Mouse (Mus musculus) midbrain, embryonic 13.5 days (tissue): ENCODE measurements around the gene Ggta1. TPM values are rescaled to one million over a fixed set of nuclear protein-coding genes. Genes with fewer than 3 reads are reported as not detected.

Source experiments
- ATAC-seq: fragments of 200-750 bp; cut with Nextera tagmentation; 2 replicates; pipeline ENCODE4 v1.8.0; 2017; ENCODE audit warnings: mild to moderate bottlenecking, moderate TSS enrichment, moderate library complexity
- H3K27ac ChIP-seq: fragments of 300-500 bp; sonication (generic); 2 replicates; pipeline ENCODE4 v1.5.1; 2015; ENCODE audit warnings: inconsistent platforms, mild to moderate bottlenecking, moderate library complexity
- H3K27me3 ChIP-seq: fragments of 300-500 bp; sonication (generic); 2 replicates; pipeline ENCODE4 v1.6.1; 2015; ENCODE audit warnings: mild to moderate bottlenecking, inconsistent platforms
- H3K36me3 ChIP-seq: fragments of 300-500 bp; sonication (generic); 2 replicates; pipeline ENCODE4 v1.6.1; 2015; ENCODE audit warnings: mild to moderate bottlenecking, inconsistent platforms
- H3K4me1 ChIP-seq: fragments of 300-500 bp; sonication (generic); replicated peaks from 2 replicates; pipeline ENCODE4 v1.6.1; 2015; ENCODE audit warnings: inconsistent platforms
- H3K4me2 ChIP-seq: fragments of 300-500 bp; sonication (generic); replicated peaks from 2 replicates; pipeline ENCODE4 v1.6.1; 2015; ENCODE audit warnings: moderate library complexity, mild to moderate bottlenecking, inconsistent platforms
- H3K4me3 ChIP-seq: fragments of 300-500 bp; sonication (generic); replicated peaks from 2 replicates; pipeline ENCODE4 v1.5.1; 2015; ENCODE audit warnings: mild to moderate bottlenecking, inconsistent platforms
- H3K9ac ChIP-seq: fragments of 300-500 bp; sonication (generic); replicated peaks from 2 replicates; pipeline ENCODE4 v1.6.1; 2015; ENCODE audit warnings: mild to moderate bottlenecking, inconsistent platforms
- H3K9me3 ChIP-seq: fragments of 300-500 bp; sonication (generic); 2 replicates; pipeline ENCODE4 v1.6.1; 2016; ENCODE audit warnings: mild to moderate bottlenecking, inconsistent platforms
- WGBS: fragments of 180-500 bp; shearing (Covaris S2); methylation state at CpG from one replicate; pipeline ENCODE4 v1.1.7; 2015; 5-methylcytosine and 5-hydroxymethylcytosine counted together
- polyA plus RNA-seq: library from polyadenylated mRNA; unstranded; fragments of >200 nt; fragmentation: Nextera tagmentation; extraction: Ambion mirVana; gene quantifications from 2 replicates; pipeline ENCODE4 v1.2.1, GENCODE M21; 2015

Ggta1 gene
- polyA plus RNA-seq, 1 experiment from 2014 or later: 5.0 TPM

DNA sequence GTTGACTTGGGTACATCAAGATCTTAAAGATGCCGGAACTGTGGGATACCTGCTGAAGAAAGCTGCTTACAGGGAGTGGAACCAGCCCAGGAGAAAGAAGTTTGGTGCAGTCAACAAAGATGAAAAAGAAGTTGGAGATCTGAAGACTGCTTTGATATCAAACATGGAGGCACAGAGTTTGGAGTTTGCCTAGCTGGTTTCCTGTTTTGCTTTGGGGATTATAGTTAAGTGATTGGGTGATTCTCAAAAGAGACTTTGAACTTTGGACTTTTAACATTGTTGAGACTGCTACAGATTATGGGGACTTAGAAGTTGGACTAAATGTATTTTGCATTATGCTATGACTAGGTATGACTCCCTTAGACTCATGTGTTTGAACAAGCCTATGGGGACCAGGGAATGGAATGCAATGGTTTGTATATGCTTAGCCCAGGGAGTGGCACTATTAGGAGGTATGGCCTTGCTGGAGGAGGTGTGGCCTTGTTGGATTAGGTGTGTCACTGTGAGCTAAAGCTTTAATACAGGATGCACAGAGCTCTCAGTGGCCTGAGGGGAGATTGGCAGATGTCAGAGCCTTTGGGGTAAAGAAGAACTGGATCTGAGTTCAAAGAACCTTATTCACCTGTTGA, 39.2 kb downstream of the Ggta1 start:
- H3K27ac ChIP-seq: no peak overlapping the region
- H3K9me3 ChIP-seq: 0 out of 2 replicates have a peak, but pooled peaks cover 6% of the 10 kb centered on the region
- H3K4me2 ChIP-seq: no peak overlapping the region
- no peak overlapping the region for H3K4me3 ChIP-seq
- WGBS: 96% methylated on average over 1 of the region's 1 CpGs
- ATAC-seq: no peak
- H3K27me3 ChIP-seq: no peaks in the 10 kb centered on the region
- no peaks in the 10 kb centered on the region for H3K36me3 ChIP-seq
- H3K9ac ChIP-seq: no peak overlapping the region
- no peaks in the 10 kb centered on the region for H3K4me1 ChIP-seq

DNA sequence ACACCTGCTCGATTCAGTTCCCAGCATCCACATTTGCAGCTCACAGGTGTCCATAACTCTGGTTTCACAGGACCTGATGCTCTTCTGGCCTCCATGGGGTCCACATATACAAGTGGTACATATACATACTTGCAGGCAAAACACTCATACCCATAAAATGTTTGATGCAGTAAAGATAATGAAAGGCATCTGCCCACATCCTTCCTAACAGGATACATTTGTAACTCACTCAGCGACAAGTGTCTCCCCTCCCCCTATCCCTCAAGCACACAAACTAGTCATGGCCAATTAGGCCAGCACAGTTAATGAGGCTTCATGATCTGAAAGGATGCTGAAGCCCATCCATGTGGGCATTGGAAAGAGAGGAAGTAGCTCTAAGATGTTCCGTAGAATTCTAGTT, 40.6 kb downstream of the Ggta1 start:
- ATAC-seq: no peak
- no peaks in the 10 kb centered on the region for H3K36me3 ChIP-seq
- H3K27me3 ChIP-seq: no peaks in the 10 kb centered on the region
- WGBS: 94% methylated on average over 3 of the region's 3 CpGs
- H3K9ac ChIP-seq: no peak overlapping the region
- H3K27ac ChIP-seq: no peak overlapping the region
- no peak overlapping the region for H3K4me3 ChIP-seq
- 0 out of 2 replicates have a peak, but pooled peaks cover 7% of the 10 kb centered on the region for H3K9me3 ChIP-seq
- H3K4me1 ChIP-seq: no peaks in the 10 kb centered on the region
- H3K4me2 ChIP-seq: no peak overlapping the region

DNA sequence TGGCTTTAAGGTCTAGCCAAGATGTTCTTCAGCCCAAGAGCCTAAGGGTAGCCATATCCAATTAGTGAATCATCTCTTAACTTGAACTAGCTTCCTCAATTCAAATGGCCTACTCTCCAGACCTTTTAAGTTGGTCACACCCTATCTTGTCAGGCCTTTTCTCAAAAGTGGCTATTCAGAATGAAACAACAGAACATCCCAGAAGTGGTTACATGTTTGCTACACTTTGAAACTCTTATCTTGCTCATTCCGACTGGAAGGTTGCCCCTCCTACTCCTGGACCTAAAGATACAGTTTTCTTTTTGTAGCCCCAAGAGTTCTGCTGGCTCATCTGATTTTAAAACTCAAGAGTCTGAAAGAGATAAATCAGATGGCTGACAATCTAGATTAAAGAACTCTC, 42.4 kb downstream of the Ggta1 start:
- H3K36me3 ChIP-seq: no peaks in the 10 kb centered on the region
- H3K4me1 ChIP-seq: no peaks in the 10 kb centered on the region
- no peak overlapping the region for H3K9ac ChIP-seq
- no peak overlapping the region for H3K4me3 ChIP-seq
- H3K27me3 ChIP-seq: no peaks in the 10 kb centered on the region
- no peak for ATAC-seq
- no peak overlapping the region for H3K4me2 ChIP-seq
- 0 out of 2 replicates have a peak, but pooled peaks cover 7% of the 10 kb centered on the region for H3K9me3 ChIP-seq
- WGBS: 80% methylated on average over 1 of the region's 1 CpGs
- H3K27ac ChIP-seq: no peak overlapping the region

DNA sequence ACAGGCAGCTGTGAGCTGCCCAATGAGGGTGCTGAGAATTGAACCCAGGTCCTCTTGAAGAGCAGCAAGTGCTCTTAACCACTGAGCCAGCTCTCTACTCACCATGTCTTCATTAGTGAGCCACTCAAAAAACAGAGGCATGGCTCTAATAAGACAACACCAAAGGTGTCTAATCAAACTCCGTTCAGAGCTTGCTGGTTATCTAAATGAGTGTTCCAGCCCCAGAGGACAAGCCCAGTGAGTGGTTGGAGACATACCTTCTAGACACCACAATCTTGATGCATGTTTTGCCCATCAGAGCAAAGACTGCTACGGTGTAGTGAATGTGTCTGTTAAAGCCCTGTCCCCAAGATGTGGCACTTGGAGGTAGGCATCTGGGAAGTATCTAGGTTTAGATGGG, 43.4 kb downstream of the Ggta1 start:
- H3K9me3 ChIP-seq: 0 out of 2 replicates have a peak, but pooled peaks cover 7% of the 10 kb centered on the region
- H3K4me2 ChIP-seq: no peak overlapping the region
- no peaks in the 10 kb centered on the region for H3K4me1 ChIP-seq
- WGBS: 96% methylated on average over 2 of the region's 2 CpGs
- no peaks in the 10 kb centered on the region for H3K36me3 ChIP-seq
- ATAC-seq: no peak
- no peak overlapping the region for H3K4me3 ChIP-seq
- no peaks in the 10 kb centered on the region for H3K27me3 ChIP-seq
- no peak overlapping the region for H3K27ac ChIP-seq
- no peak overlapping the region for H3K9ac ChIP-seq

DNA sequence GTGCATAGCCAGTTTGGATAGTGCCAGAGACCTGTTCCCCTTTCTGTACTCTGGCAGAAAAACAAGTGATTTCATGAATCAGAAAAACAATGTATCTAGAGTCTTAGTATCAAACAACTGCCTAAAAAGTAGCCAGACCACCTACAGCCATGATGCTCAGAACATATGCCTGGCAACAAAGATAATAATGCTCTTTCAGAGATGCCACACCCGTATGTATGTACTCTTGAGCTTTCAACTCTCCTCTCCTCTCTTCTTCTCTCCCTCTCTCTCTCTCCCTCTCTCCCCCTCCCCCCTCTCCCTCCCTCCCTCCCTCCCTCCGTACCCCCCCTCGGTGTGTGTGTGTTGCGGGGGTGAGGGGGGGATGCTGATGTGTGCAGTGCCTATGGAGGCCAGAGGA, 43.8 kb downstream of the Ggta1 start:
- no peak overlapping the region for H3K4me3 ChIP-seq
- H3K4me1 ChIP-seq: no peaks in the 10 kb centered on the region
- H3K9ac ChIP-seq: no peak overlapping the region
- 0 out of 2 replicates have a peak, but pooled peaks cover 7% of the 10 kb centered on the region for H3K9me3 ChIP-seq
- whole genome bisulfite sequencing: over 99% methylated on average over 4 of the region's 4 CpGs
- no peaks in the 10 kb centered on the region for H3K36me3 ChIP-seq
- H3K4me2 ChIP-seq: no peak overlapping the region
- no peak for ATAC-seq
- no peak overlapping the region for H3K27ac ChIP-seq
- no peaks in the 10 kb centered on the region for H3K27me3 ChIP-seq

DNA sequence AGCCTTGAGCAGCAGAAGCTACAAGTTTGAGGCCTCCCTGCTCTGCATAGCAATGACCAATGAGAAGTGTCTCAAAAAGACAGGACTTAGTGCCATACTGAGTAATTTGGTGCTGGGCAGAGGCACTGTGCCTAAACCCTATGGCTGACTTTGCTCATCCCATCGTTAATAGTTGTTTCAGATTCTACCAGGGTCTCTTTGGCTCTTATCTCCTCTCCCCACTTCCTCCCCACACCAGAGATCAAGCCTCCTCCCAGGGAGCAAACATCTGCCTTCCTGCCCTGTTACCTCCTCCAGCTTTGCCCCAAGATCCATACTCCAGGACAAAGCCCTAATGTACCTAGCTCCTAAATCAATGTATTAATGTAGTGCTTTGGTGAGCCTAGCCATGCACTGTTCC, 45.8 kb downstream of the Ggta1 start:
- no peak overlapping the region for H3K27ac ChIP-seq
- no peak overlapping the region for H3K4me3 ChIP-seq
- no peaks in the 10 kb centered on the region for H3K4me1 ChIP-seq
- no peaks in the 10 kb centered on the region for H3K36me3 ChIP-seq
- no peaks in the 10 kb centered on the region for H3K27me3 ChIP-seq
- WGBS: 80% methylated on average over 1 of the region's 1 CpGs
- no peak overlapping the region for H3K9ac ChIP-seq
- H3K9me3 ChIP-seq: 0 out of 2 replicates have a peak, but pooled peaks cover 7% of the 10 kb centered on the region
- H3K4me2 ChIP-seq: no peak overlapping the region
- ATAC-seq: no peak

DNA sequence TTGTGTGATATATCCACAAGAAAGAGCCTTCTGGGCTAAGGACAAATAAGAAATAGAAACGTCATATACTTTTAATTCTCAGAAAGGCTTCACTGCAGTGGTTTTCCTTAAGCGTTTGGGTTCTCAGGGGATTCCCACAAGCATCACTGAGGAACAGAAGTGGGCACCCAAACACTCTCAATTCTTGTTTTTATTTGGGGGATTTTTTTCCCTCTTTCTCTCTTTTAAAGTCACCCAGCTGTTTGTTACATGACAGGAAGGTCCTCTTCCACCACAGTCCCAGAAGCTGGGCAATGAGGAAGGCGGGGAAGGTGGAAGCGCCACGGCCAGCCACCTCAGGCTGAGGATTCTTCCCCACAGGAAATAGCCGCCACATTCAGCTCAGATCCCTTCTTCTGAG, 46.6 kb downstream of the Ggta1 start:
- no peaks in the 10 kb centered on the region for H3K36me3 ChIP-seq
- 0 out of 2 replicates have a peak, but pooled peaks cover 7% of the 10 kb centered on the region for H3K9me3 ChIP-seq
- ATAC-seq: no peak
- no peak overlapping the region for H3K4me2 ChIP-seq
- no peaks in the 10 kb centered on the region for H3K4me1 ChIP-seq
- H3K4me3 ChIP-seq: no peak overlapping the region
- 94% methylated on average over 6 of the region's 6 CpGs for WGBS
- no peaks in the 10 kb centered on the region for H3K27me3 ChIP-seq
- no peak overlapping the region for H3K27ac ChIP-seq
- H3K9ac ChIP-seq: no peak overlapping the region

DNA sequence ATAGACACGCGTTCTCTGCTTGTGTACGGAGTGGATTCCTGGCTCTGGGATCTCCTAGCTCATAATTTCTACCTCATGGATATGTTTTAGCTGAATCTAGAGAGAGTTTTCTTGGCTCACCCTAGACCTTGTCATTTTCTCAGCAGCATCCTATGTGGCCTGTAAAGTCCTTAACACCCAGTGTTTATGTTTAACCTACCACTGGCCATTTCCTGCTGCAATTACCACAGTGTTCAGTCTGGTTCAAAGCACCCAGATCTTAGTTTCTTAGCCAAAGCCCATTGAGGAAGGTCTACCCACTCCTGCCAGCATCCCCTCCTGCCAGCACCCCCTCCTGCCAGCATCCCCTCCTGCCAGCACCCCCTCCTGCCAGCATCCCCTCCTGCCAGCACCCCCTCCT, 50.2 kb downstream of the Ggta1 start:
- Histone ChIP-seq H3K9me3 (no peaks in the 10 kb centered on the region), H3K36me3 (no peaks in the 10 kb centered on the region)
- ATAC-seq: no peak

DNA sequence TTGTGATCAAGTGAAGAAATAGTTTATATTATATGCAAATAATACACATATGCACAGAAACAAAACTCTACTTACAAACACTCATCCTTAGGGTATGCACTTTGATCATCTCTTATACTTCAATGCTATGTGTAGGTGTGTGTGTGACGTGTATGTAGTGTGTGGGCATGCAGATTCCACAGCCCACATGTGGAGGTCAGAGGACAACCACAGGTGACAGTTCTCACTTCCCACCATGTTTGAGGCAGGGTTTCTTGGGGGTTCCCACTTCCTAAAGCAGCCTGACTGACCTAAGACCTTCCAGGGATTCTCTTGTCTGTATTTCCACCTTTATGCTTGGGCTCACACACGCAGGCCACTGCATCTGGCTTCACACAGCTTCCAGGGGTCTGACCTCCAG, 50.8 kb downstream of the Ggta1 start:
- Histone ChIP-seq H3K27me3 (no peaks in the 10 kb centered on the region), H3K9me3 (no peaks in the 10 kb centered on the region), H3K4me2 (no peak overlapping the region), H3K4me1 (no peaks in the 10 kb centered on the region), H3K9ac (no peak overlapping the region), H3K4me3 (no peak overlapping the region), H3K27ac (no peak overlapping the region), H3K36me3 (no peaks in the 10 kb centered on the region)
- ATAC-seq: no peak
- 86% methylated on average over 2 of the region's 2 CpGs for WGBS

More for the DNA sequence above, 50.2 kb downstream of the Ggta1 start:
- Histone ChIP-seq H3K27ac (no peak overlapping the region), H3K4me2 (no peak overlapping the region), H3K4me3 (no peak overlapping the region), H3K9ac (no peak overlapping the region), H3K27me3 (no peaks in the 10 kb centered on the region), H3K4me1 (no peaks in the 10 kb centered on the region)
- 94% methylated on average over 3 of the region's 3 CpGs for WGBS

DNA sequence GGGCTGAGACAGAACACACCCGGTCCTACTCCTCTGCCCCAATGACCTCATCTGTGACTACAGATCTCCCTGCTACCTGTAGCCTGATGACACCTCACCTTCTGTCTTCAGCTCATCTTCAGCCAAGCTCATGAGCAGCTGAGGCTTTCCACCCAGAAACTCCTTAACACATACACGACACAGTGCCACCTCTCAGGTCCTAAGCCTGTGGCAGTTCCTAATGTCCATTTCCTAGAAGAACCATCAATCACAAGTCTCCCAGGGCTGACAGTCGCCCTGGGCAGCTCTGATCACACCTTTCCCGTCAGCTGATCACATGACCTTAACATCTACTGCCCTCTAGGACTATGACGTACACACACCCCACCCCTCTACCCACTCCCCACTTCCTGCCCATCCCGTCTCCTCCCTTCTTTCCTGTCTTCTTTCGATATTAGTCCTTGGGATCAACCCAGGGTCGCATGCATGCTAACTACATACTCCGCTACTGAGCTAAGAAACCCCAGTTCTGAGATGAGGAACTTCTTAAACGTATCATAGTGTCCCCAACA, 51.3 kb downstream of the Ggta1 start:
- no peak overlapping the region for H3K4me3 ChIP-seq
- no peaks in the 10 kb centered on the region for H3K4me1 ChIP-seq
- no peaks in the 10 kb centered on the region for H3K9me3 ChIP-seq
- H3K4me2 ChIP-seq: no peak overlapping the region
- no peak overlapping the region for H3K9ac ChIP-seq
- 85% methylated on average over 10 of the region's 10 CpGs for WGBS
- H3K36me3 ChIP-seq: no peaks in the 10 kb centered on the region
- no peaks in the 10 kb centered on the region for H3K27me3 ChIP-seq
- H3K27ac ChIP-seq: no peak overlapping the region
- ATAC-seq: no peak

DNA sequence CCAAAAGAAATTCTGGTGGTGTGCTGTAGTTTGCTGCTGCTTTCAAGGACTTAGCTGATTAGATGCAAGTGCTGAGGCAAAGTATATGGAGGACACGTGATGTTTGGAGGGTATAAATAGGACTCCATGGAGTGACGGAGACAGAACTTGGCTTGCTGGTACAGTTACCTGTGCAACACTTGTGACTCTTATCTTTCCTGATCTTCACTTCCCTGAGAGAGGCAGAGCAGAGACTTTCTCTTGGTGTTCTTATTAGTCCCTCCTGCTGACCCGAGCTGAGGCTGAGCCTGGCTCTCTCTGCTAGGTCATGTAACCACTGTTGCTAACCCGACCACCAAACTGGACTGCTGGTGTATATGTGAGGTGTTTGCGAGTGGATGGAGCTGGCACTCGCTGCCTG, 53.6 kb downstream of the Ggta1 start:
- H3K4me2 ChIP-seq: no peak overlapping the region
- H3K27ac ChIP-seq: no peak overlapping the region
- no peak overlapping the region for H3K4me3 ChIP-seq
- no peaks in the 10 kb centered on the region for H3K27me3 ChIP-seq
- no peaks in the 10 kb centered on the region for H3K9me3 ChIP-seq
- no peaks in the 10 kb centered on the region for H3K36me3 ChIP-seq
- H3K4me1 ChIP-seq: no peaks in the 10 kb centered on the region
- WGBS: 91% methylated on average over 6 of the region's 6 CpGs
- ATAC-seq: no peak
- no peak overlapping the region for H3K9ac ChIP-seq

DNA sequence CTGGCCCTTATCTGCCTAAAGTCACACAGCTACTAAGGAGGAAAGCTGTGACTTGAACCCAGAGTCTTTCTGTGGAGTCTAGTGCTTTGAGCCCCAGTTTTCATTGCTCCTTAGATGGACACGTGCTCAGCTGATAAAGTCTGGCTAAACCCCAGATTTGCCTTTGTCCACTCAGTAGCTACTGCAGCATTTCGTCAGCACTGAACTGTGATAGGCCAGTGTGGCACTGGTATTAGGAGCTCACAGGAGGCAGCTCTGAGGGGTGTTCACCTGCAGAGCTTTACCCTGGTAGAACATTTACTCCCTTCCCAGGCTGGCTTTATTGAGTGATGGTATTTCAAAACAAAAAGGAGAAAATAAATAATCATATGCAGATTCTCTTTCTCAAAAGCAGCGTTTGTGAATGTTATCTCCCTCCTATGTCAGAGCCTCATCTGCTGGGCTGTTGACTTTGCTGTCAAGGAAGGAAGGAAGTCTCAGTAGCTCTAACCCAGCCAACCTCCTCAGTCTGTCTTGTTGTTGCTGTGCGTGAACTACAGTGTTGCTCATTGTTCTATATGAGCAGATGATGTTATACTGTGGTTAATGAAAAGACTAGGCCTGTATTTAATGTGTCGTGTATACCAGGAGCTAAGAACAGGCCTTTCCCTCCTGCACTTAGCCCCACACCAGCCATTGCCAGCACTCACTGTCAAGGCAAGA, 54.5 kb downstream of the Ggta1 start:
- ATAC-seq: no peak

More for the DNA sequence above, 54.5 kb downstream of the Ggta1 start:
- H3K4me1 ChIP-seq: no peaks in the 10 kb centered on the region
- no peak overlapping the region for H3K27ac ChIP-seq
- no peaks in the 10 kb centered on the region for H3K36me3 ChIP-seq
- H3K9ac ChIP-seq: no peak overlapping the region
- H3K4me3 ChIP-seq: no peak overlapping the region
- H3K4me2 ChIP-seq: no peak overlapping the region
- H3K27me3 ChIP-seq: no peaks in the 10 kb centered on the region
- no peaks in the 10 kb centered on the region for H3K9me3 ChIP-seq
- WGBS: 85% methylated on average over 5 of the region's 5 CpGs
